Comparison of ENCODE assay signal across 10 mouse cellular contexts in the genomic region with DNA sequence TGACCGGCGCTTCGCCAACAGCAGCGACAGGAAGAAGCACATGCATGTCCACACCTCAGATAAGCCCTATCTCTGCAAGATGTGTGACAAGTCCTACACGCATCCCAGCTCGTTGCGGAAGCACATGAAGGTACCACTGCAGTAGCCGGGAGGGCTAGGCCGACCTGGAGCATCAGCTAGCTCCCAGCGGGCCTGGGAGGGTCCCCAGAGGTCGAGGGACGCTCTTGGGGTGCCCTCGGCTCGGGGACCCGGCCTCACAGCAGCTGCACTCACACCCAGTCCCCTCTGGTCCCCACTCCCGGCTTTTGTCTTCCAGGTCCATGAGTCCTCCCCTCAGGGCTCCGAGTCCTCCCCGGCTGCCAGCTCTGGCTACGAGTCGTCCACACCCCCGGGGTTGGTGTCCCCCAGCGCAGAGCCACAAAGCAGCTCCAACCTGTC. TPM values are rescaled to one million over a fixed set of nuclear protein-coding genes. Genes with fewer than 3 reads are reported as not detected.
DNase-seq lines count a peak whose midpoint lies in the region; ATAC-seq lines count a peak whose summit lies in the region.
"Had no signal": no experiment of that assay in that cellular context is flagged by ENCODE, and none has a peak within 500 bp of the region (broad histone marks: within the 10 kb centered on the region; RNA-seq: fewer than 3 reads in every experiment).

No protein-coding gene starts in this region.

- H3K4me1 ChIP-seq in heart, embryonic 14.5 days (ENCODE audit: control insufficient read depth in 2 of 2, insufficient read depth in 2 of 2, low read length in 2 of 2): peaks cover 6 to 18% of the 10 kb centered on the region in 2 experiments; a peak in 3 of 4 replicates
- H3K4me1 ChIP-seq in hindbrain, embryonic 12.5 days: peaks cover 29% of the 10 kb centered on the region

- intact Hi-C loops in heart, postnatal 36 days (cut with DNase I): loop anchor here (10.0 kb wide), 2 partner anchors 414 to 506 kb away; a partner anchor contains a TSS

- H3K36me3 ChIP-seq in heart, embryonic 14.5 days (ENCODE audit: control insufficient read depth, insufficient read depth, low read length): no peaks in the 10 kb centered on the region
- no peaks in the 10 kb centered on the region for H3K36me3 ChIP-seq in hindbrain, embryonic 12.5 days

- no peaks in the 10 kb centered on the region for H3K9me3 ChIP-seq in heart, embryonic 14.5 days (ENCODE audit: control insufficient read depth, low read length)
- no peaks in the 10 kb centered on the region for H3K9me3 ChIP-seq in hindbrain, embryonic 12.5 days (replicated peaks)

- no peak for DNase-seq in heart, postnatal 36 days
- peak; percentile 55 to 68 for DNase-seq in cerebellum, postnatal 36 days
- peak; percentile 86 for DNase-seq in neural tube, embryonic 10.5 days (ENCODE audit: extremely low spot score, low spot score)
- no peak for DNase-seq in right cerebral cortex, postnatal 36 days (ENCODE audit: low spot score in 2 of 2)
- no peak for DNase-seq in layer of hippocampus, postnatal 36 days

- H3K4me3 ChIP-seq in heart, embryonic 14.5 days (ENCODE audit: control insufficient read depth in 1 of 2, insufficient read depth in 1 of 2, low read depth in 1 of 2, low read length in 2 of 2): peak overlapping the region in 1 of 2 experiments; percentile 9; a peak in 1 of 4 replicates
- peak overlapping the region; percentile 72 for H3K4me3 ChIP-seq in hindbrain, embryonic 12.5 days

- no peak for ATAC-seq in heart, embryonic 14.5 days (ENCODE audit: insufficient number of reproducible peaks, insufficient read depth, low FRiP score, low read depth)
- no peak for ATAC-seq in hindbrain, embryonic 12.5 days (ENCODE audit: low FRiP score)
- no peak for ATAC-seq in activated CD4-positive, CD25-positive, alpha-beta regulatory T cell, adult 4 months

- WGBS in heart, embryonic 14.5 days: 1% methylated on average over 22 of the region's 22 CpGs
- WGBS in hindbrain, embryonic 12.5 days: under 1% methylated on average over 22 of the region's 22 CpGs

- no peak overlapping the region for H3K27ac ChIP-seq in heart, embryonic 14.5 days (replicated peaks in 1 of 2; ENCODE audit: control insufficient read depth in 1 of 2, insufficient read depth in 1 of 2, low read depth in 2 of 2, low read length in 2 of 2)
- peak overlapping the region; percentile 98 for H3K27ac ChIP-seq in hindbrain, embryonic 12.5 days
- H3K27ac ChIP-seq: macrophage had no signal

- peaks cover 96% of the 10 kb centered on the region for H3K27me3 ChIP-seq in heart, embryonic 14.5 days (ENCODE audit: control insufficient read depth, insufficient read depth, low read length)
- peaks cover 61% of the 10 kb centered on the region for H3K27me3 ChIP-seq in hindbrain, embryonic 12.5 days

- H3K4me2 ChIP-seq in heart, embryonic 14.5 days (ENCODE audit: low read length): 0 out of 2 replicates have a peak overlapping the region, but pooled peaks have one; percentile 8
- peak overlapping the region; percentile 56 for H3K4me2 ChIP-seq in hindbrain, embryonic 12.5 days (replicated peaks)

- H3K9ac ChIP-seq in heart, embryonic 14.5 days (ENCODE audit: low read length): no peak overlapping the region
- peak overlapping the region; percentile 93 for H3K9ac ChIP-seq in hindbrain, embryonic 12.5 days

RNA-seq across cellular contexts. Expression of a gene that starts 3.4 kb away (rescaled TPM):
- not detected in 2 replicates for polyA plus RNA-seq in heart, embryonic 14.5 days (2014; fragmentation: Nextera tagmentation; extraction: Ambion mirVana)
- total RNA-seq in heart, postnatal 36 days (2021): not detected
- 18.3 TPM in 2 replicates for polyA plus RNA-seq in hindbrain, embryonic 12.5 days (2016; fragmentation: Nextera tagmentation; extraction: Ambion mirVana)
- not detected for polyA plus RNA-seq in activated CD4-positive, CD25-positive, alpha-beta regulatory T cell, adult 4 months (2017; shearing (Covaris generic))
- 10 to 100 TPM; 17.3 to 19.5 TPM for total RNA-seq in layer of hippocampus, postnatal 36 days (2021)
- polyA plus RNA-seq: kidney, embryonic 16.5 days; macrophage had no signal

RNA-seq across cellular contexts. Expression of a gene that starts 11.8 kb away (rescaled TPM):
- polyA plus RNA-seq in heart, embryonic 14.5 days (2014; fragmentation: Nextera tagmentation; extraction: Ambion mirVana): not detected in 2 replicates
- not detected for total RNA-seq in heart, postnatal 36 days (2021)
- 0.55 and 0.58 TPM in 2 replicates for polyA plus RNA-seq in hindbrain, embryonic 12.5 days (2016; fragmentation: Nextera tagmentation; extraction: Ambion mirVana)
- polyA plus RNA-seq in activated CD4-positive, CD25-positive, alpha-beta regulatory T cell, adult 4 months (2017; shearing (Covaris generic)): not detected
- not detected for total RNA-seq in layer of hippocampus, postnatal 36 days (2021)
- polyA plus RNA-seq: kidney, embryonic 16.5 days; macrophage had no signal

RNA-seq across cellular contexts. Expression of a gene that starts 13.1 kb away (rescaled TPM):
- 0.05 and 0.09 TPM in 2 replicates for polyA plus RNA-seq in heart, embryonic 14.5 days (2014; fragmentation: Nextera tagmentation; extraction: Ambion mirVana)
- not detected for total RNA-seq in heart, postnatal 36 days (2021)
- 18.1 and 25.0 TPM in 2 replicates for polyA plus RNA-seq in hindbrain, embryonic 12.5 days (2016; fragmentation: Nextera tagmentation; extraction: Ambion mirVana)
- under 1 TPM in 1 of 2 experiments, not detected in 1; 0.12 TPM for polyA plus RNA-seq in activated CD4-positive, CD25-positive, alpha-beta regulatory T cell, adult 4 months (2017; shearing (Covaris generic))
- total RNA-seq in layer of hippocampus, postnatal 36 days (2021): 1 to 10 TPM; 2.3 to 4.6 TPM
- polyA plus RNA-seq: macrophage had no signal

RNA-seq across cellular contexts. Expression of a gene that starts 27.7 kb away (rescaled TPM):
- polyA plus RNA-seq in heart, embryonic 14.5 days (2014; fragmentation: Nextera tagmentation; extraction: Ambion mirVana): not detected in 2 replicates
- total RNA-seq in heart, postnatal 36 days (2021): not detected
- polyA plus RNA-seq in hindbrain, embryonic 12.5 days (2016; fragmentation: Nextera tagmentation; extraction: Ambion mirVana): 2.8 and 4.0 TPM in 2 replicates
- not detected for polyA plus RNA-seq in activated CD4-positive, CD25-positive, alpha-beta regulatory T cell, adult 4 months (2017; shearing (Covaris generic))
- under 1 TPM; 0.27 to 0.68 TPM for total RNA-seq in layer of hippocampus, postnatal 36 days (2021)
- polyA plus RNA-seq: kidney, embryonic 16.5 days; macrophage had no signal

RNA-seq across cellular contexts. Expression of a gene that starts 55.5 kb away (rescaled TPM):
- polyA plus RNA-seq in heart, embryonic 14.5 days (2014; fragmentation: Nextera tagmentation; extraction: Ambion mirVana): 28.2 and 28.9 TPM in 2 replicates
- total RNA-seq in heart, postnatal 36 days (2021): 10 to 100 TPM; 89.7 to 93.4 TPM
- 33.4 and 34.9 TPM in 2 replicates for polyA plus RNA-seq in hindbrain, embryonic 12.5 days (2016; fragmentation: Nextera tagmentation; extraction: Ambion mirVana)
- polyA plus RNA-seq in activated CD4-positive, CD25-positive, alpha-beta regulatory T cell, adult 4 months (2017; shearing (Covaris generic)): 10 to 100 TPM; 11.5 to 19.5 TPM
- 10 to 100 TPM; 36.1 to 52.2 TPM for total RNA-seq in layer of hippocampus, postnatal 36 days (2021)

Comparison
In these comparisons a context has a peak if more than half of its experiments do, and no peak if none do; other contexts are left out.
1. DNase-seq: peak in cerebellum, postnatal 36 days (2 of 2) and neural tube, embryonic 10.5 days (single experiment); none in heart, postnatal 36 days (0 of 2), right cerebral cortex, postnatal 36 days (0 of 2) and layer of hippocampus, postnatal 36 days (0 of 2).
2. RNA of a gene that starts 3.4 kb away (polyA plus RNA-seq): 18.3 TPM in hindbrain, embryonic 12.5 days; not detected in activated CD4-positive, CD25-positive, alpha-beta regulatory T cell, adult 4 months and not detected in heart, embryonic 14.5 days; every median in the first group is over 10 times any median in the second.
3. RNA of a gene that starts 13.1 kb away (polyA plus RNA-seq): 18.1 to 25.0 TPM in hindbrain, embryonic 12.5 days; 0.12 TPM in activated CD4-positive, CD25-positive, alpha-beta regulatory T cell, adult 4 months and 0.05 to 0.09 TPM in heart, embryonic 14.5 days; every median in the first group is over 10 times any median in the second.